Mouse (Mus musculus) brain, adult 10 weeks (tissue): ENCODE results near the gene Slc26a5. TPM values are rescaled to one million over a fixed set of nuclear protein-coding genes. Genes with fewer than 3 reads are reported as not detected.

ENCODE experiments used
- polyA plus RNA-seq: library from polyadenylated mRNA; stranded (reverse); fragments of 350-450 nt; fragmentation: Illumina TruSeq; extraction: RNeasy Lipid Tissue Mini Kit (QIAGEN cat#74804); gene quantifications from one replicate; pipeline ENCODE4 v1.2.3, GENCODE M21; 2015; ENCODE audit warnings: low read depth, low replicate concordance

Gene Slc26a5
- polyA plus RNA-seq: 0.57 TPM

DNA sequence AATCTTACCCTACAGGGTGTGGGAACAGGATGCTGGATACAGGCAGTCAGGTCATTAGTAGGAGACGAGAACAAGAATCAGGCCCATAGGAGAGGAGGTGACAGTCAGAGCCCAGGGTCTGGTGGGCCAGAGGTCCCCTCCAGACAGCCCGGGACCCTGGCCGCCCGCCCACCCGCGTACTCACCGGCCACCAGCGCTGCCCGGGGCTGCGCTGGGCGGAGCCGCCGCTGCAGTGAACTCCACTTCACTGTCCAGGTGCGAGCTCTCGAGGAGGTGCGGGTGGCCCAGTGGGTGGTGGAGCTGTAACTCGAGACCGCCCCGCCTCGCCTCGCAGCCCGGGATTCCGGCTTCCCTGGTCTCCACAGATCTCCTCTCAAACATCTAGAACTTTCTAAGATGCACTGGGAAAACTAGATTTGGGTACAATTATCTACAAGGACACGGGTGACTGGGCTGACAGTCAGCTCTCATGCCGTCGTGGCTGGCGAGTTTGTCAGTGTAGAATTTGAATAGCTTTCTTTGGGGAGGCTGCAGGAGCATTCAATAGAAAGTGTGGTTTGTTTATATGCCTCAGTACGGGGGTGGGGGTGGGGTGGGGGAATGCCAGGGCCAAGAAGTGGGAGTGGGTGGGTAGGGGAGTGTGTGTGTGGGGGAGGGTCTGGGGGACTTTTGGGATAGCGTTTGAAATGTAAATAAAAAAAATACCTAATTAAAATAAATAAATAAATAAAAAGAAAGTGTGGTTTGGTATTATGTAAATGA, at the start of gene Slc26a5:
Gene Slc26a5 (minus strand): TSS at position 259 of the 762 bp plus-strand sequence.

DNA sequence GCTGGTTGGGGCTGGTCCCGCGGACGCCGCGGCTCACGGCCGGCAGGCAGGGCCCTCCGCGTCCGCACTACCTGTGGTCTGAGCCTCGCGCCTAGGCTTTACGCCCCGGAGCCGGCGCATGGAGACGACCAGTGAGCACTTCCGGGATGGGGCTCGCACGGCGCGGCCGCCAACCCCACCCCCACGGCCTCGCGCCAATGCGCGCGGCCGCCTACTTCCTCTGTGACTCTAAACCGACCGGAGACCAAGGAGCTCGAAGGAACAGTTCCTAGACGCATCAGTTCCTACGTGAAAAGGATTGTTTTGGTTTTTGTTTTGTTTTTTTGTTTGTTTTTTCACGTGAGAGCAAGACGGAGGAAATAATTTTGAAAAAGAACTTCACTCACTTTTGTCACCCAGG, 80.4 kb downstream of the Slc26a5 start, which contains the start of the genes Dnajc2 and Psmc2:
Gene Dnajc2 (minus strand): TSS at position 199 of the 400 bp plus-strand sequence.
Gene Psmc2 (plus strand): TSS at position 231 of the 400 bp plus-strand sequence.

Other genes with a start within 250 kb of the Slc26a5 start
- 0.34 TPM for gene Fbxl13, start 220.0 kb downstream of the Slc26a5 start, polyA plus RNA-seq
- 22.8 TPM for gene Armc10, start 219.8 kb downstream of the Slc26a5 start, polyA plus RNA-seq
- 15.3 TPM for gene Napepld, start 164.2 kb downstream of the Slc26a5 start, polyA plus RNA-seq
- gene Pmpcb, start 128.5 kb downstream of the Slc26a5 start, polyA plus RNA-seq: 78.1 TPM
- gene Dnajc2, start 80.4 kb downstream of the Slc26a5 start, polyA plus RNA-seq: 26.6 TPM
- 146 TPM for gene Psmc2, start 80.3 kb downstream of the Slc26a5 start, polyA plus RNA-seq